Mouse (Mus musculus): ENCODE results near the gene Mboat1. TPM values are rescaled to one million over a fixed set of nuclear protein-coding genes. Genes with fewer than 3 reads are reported as not detected.

The Mboat1 gene
- polyA plus RNA-seq, 1 experiment from 2014 or later = 2.9 TPM

- H3K27ac ChIP-seq (replicated peaks) = no peak overlapping the region
- H3K4me2 ChIP-seq (replicated peaks) = no peak overlapping the region
- H3K9ac ChIP-seq (replicated peaks) = no peak overlapping the region
- ATAC-seq (replicated peaks) = no peak
- H3K4me1 ChIP-seq = peaks cover 4% of the 10 kb centered on the region; the same call in 1 of the 2 replicates
- no peaks in the 10 kb centered on the region for H3K9me3 ChIP-seq
- 70% methylated on average over 6 of the region's 6 CpGs for WGBS
- H3K36me3 ChIP-seq = no peaks in the 10 kb centered on the region
- H3K27me3 ChIP-seq = no peaks in the 10 kb centered on the region
- no peak overlapping the region for H3K4me3 ChIP-seq
These were observed 118.1 kb downstream of the Mboat1 start for GRCm38 (mm10) chr13:30254421-30254820.

- Histone ChIP-seq H3K4me2 (replicated peaks) (no peak overlapping the region), H3K9ac (replicated peaks) (no peak overlapping the region), H3K27ac (replicated peaks) (no peak overlapping the region), H3K27me3 (no peaks in the 10 kb centered on the region), H3K4me1 (peaks cover 3% of the 10 kb centered on the region; the same call in 1 of the 2 replicates), H3K4me3 (no peak overlapping the region), H3K36me3 (no peaks in the 10 kb centered on the region), H3K9me3 (no peaks in the 10 kb centered on the region)
- 82% methylated on average over 10 of the region's 10 CpGs for WGBS
- ATAC-seq (replicated peaks) = no peak
These were observed 122.5 kb downstream of the Mboat1 start for GRCm38 (mm10) chr13:30258802-30259201.

- Histone ChIP-seq H3K27me3 (no peaks in the 10 kb centered on the region), H3K4me3 (no peak overlapping the region), H3K4me1 (no peaks in the 10 kb centered on the region), H3K36me3 (no peaks in the 10 kb centered on the region), H3K27ac (replicated peaks) (no peak overlapping the region), H3K9me3 (no peaks in the 10 kb centered on the region), H3K4me2 (replicated peaks) (no peak overlapping the region), H3K9ac (replicated peaks) (no peak overlapping the region)
- WGBS = 92% methylated on average over 9 of the region's 9 CpGs
- ATAC-seq (replicated peaks) = no peak; the same call in 1 of the 2 replicates
These were observed 123.0 kb downstream of the Mboat1 start for GRCm38 (mm10) chr13:30259326-30259725.

DNA sequence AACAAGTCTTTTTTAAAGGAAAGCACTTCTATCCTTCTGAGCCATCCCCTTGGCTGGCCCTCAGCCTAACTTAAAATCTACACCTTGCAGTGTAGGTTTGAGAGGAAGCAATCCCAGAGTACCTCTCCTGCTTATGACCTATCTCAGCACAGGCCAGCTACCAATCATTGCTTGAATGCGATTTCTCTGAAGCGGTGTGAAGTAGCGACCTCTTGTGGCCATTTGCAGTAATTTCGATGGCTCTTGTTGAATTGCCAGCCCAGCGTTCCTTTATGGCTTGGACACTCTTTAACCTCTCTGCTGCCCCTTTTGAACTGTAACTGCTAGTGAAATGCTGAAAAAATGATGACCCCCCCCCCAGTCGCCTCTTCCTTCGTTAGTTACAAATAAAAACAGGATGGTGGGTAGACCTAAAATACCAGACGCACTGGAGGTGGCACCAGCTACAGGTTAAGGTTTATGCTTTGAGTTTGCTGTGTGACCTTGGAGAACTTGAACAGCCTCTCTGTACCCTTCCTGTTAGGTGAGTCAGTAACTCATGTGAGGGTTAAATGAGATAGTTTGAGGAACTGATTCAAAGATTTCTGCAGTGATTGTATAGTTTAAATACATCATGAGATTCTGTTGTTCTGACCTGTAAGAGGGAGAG, 123.7 kb downstream of the Mboat1 start:
- Histone ChIP-seq H3K4me2 (replicated peaks) (no peak overlapping the region), H3K27ac (replicated peaks) (no peak overlapping the region), H3K4me3 (no peak overlapping the region), H3K27me3 (no peaks in the 10 kb centered on the region), H3K4me1 (no peaks in the 10 kb centered on the region), H3K9me3 (no peaks in the 10 kb centered on the region), H3K36me3 (no peaks in the 10 kb centered on the region), H3K9ac (replicated peaks) (no peak overlapping the region)
- WGBS = 15% methylated on average over 8 of the region's 8 CpGs
- peak; percentile 72 for ATAC-seq (replicated peaks)

- no peaks in the 10 kb centered on the region for H3K4me1 ChIP-seq
- H3K27me3 ChIP-seq = no peaks in the 10 kb centered on the region
- no peak overlapping the region for H3K27ac ChIP-seq (replicated peaks)
- WGBS = 89% methylated on average over 2 of the region's 2 CpGs
- no peak overlapping the region for H3K4me2 ChIP-seq (replicated peaks)
- no peak overlapping the region for H3K4me3 ChIP-seq
- ATAC-seq (replicated peaks) = no peak
- no peaks in the 10 kb centered on the region for H3K9me3 ChIP-seq
- no peaks in the 10 kb centered on the region for H3K36me3 ChIP-seq
- H3K9ac ChIP-seq (replicated peaks) = no peak overlapping the region
These were observed 127.4 kb downstream of the Mboat1 start for GRCm38 (mm10) chr13:30263681-30264080.

- WGBS = 84% methylated on average over 12 of the region's 12 CpGs
- no peaks in the 10 kb centered on the region for H3K27me3 ChIP-seq
- no peaks in the 10 kb centered on the region for H3K4me1 ChIP-seq
- no peaks in the 10 kb centered on the region for H3K36me3 ChIP-seq
- H3K4me3 ChIP-seq = no peak overlapping the region
- no peak overlapping the region for H3K9ac ChIP-seq (replicated peaks)
- no peak overlapping the region for H3K27ac ChIP-seq (replicated peaks)
- no peak overlapping the region for H3K4me2 ChIP-seq (replicated peaks)
- ATAC-seq (replicated peaks) = no peak
- H3K9me3 ChIP-seq = no peaks in the 10 kb centered on the region
These were observed 128.0 kb downstream of the Mboat1 start for GRCm38 (mm10) chr13:30264303-30264702.

- ATAC-seq (replicated peaks) = no peak
- WGBS = 72% methylated on average over 5 of the region's 5 CpGs
- no peak overlapping the region for H3K4me3 ChIP-seq
- no peak overlapping the region for H3K27ac ChIP-seq (replicated peaks)
- no peaks in the 10 kb centered on the region for H3K27me3 ChIP-seq
- H3K36me3 ChIP-seq = no peaks in the 10 kb centered on the region
- no peaks in the 10 kb centered on the region for H3K9me3 ChIP-seq
- H3K4me1 ChIP-seq = no peaks in the 10 kb centered on the region
- H3K4me2 ChIP-seq (replicated peaks) = no peak overlapping the region
- H3K9ac ChIP-seq (replicated peaks) = no peak overlapping the region
These were observed 128.5 kb downstream of the Mboat1 start for GRCm38 (mm10) chr13:30264765-30265164.

GRCm38 (mm10) chr13:30266036-30266435, 129.7 kb downstream of the Mboat1 start:
- Histone ChIP-seq H3K9me3 (no peaks in the 10 kb centered on the region), H3K27me3 (no peaks in the 10 kb centered on the region), H3K27ac (replicated peaks) (no peak overlapping the region), H3K4me1 (no peaks in the 10 kb centered on the region), H3K9ac (replicated peaks) (no peak overlapping the region), H3K4me2 (replicated peaks) (no peak overlapping the region), H3K4me3 (no peak overlapping the region), H3K36me3 (no peaks in the 10 kb centered on the region)
- WGBS = 86% methylated on average over 11 of the region's 11 CpGs
- no peak for ATAC-seq (replicated peaks)

- peak; percentile 80; the same call in 1 of the 2 replicates for ATAC-seq (replicated peaks)
- H3K9me3 ChIP-seq = no peaks in the 10 kb centered on the region
- no peak overlapping the region for H3K4me2 ChIP-seq (replicated peaks)
- no peaks in the 10 kb centered on the region for H3K4me1 ChIP-seq
- 15% methylated on average over 6 of the region's 6 CpGs for WGBS
- H3K9ac ChIP-seq (replicated peaks) = no peak overlapping the region
- no peaks in the 10 kb centered on the region for H3K36me3 ChIP-seq
- H3K4me3 ChIP-seq = no peak overlapping the region
- H3K27me3 ChIP-seq = no peaks in the 10 kb centered on the region
- H3K27ac ChIP-seq (replicated peaks) = no peak overlapping the region
These were observed 135.9 kb downstream of the Mboat1 start for GRCm38 (mm10) chr13:30272040-30272686.

Other genes with a start within 250 kb of the Mboat1 start
- gene E2f3, start 150.4 kb upstream of the Mboat1 start, polyA plus RNA-seq (2015; fragmentation: Nextera tagmentation; extraction: Ambion mirVana) = 7.5 and 8.5 TPM in 2 replicates
- 0.69 and 0.91 TPM in 2 replicates for gene Agtr1a, start 200.0 kb downstream of the Mboat1 start, polyA plus RNA-seq (2015; fragmentation: Nextera tagmentation; extraction: Ambion mirVana)

Data from forebrain, embryonic 15.5 days (tissue).